Mouse (Mus musculus) kidney, adult 9 months (tissue): Measurements from ENCODE around the gene Ctnnd2.

ENCODE experiments used
- DNase-seq: peaks from one replicate; pipeline ENCODE4 v3.0.0; 2022

The Ctnnd2 gene

DNA sequence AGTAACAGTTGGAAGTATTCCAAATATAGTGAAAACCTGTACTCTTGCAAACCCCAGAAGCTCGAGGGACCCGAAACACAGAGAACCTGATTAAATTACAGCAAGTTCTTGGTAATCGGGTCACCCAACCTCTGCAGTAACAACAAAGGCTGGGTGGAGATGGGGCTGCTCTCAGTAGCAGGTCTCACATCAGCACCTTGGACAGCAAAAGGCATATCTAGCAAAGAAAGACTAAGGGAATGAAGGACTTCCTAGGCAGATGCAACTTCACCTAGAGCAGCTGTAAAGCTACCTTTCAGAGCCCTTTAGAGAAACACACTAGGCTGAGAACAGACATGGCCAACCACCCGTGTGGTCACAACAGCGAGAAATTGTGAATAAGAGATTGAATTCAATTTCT, 741.0 kb downstream of the Ctnnd2 start:
- DNase-seq, result no peak

DNA sequence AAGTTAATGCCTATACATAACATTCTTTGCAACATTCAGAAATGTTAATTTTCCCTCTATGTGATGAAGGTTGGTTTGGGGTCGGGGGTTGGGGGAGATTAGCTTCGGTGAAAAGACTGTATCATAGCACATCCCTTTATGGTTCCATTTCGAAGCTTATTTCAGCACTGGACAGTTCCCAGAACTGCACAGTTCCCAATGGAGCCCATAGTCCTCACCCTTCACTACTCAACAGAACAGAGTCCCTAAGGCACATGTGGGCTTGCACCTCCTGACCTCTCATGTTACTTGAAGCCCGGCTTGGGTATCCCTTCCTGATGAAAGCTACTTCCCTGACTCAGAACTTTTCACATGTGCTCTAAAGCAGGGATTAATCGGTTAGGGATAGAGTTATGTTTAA, 753.4 kb downstream of the Ctnnd2 start:
- no peak for DNase-seq

DNA sequence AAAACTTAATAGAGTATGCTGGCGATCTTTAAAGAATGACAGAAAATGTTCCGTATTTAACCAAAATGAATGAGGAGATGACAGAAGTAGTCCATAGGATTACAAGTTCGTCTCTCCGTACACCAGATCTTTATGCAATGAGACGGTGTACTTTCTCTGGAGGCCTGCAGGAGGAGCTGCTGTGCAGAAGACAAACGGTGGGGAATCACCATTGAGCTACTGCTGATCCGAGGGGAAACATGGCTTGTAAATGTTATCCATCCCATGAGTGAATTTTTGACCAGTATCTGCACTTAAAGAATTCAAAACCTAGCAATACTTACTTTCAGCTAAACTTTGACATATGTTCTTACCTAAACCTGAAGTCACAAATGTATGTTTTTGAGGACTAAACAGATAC, 755.2 kb downstream of the Ctnnd2 start:
- DNase-seq, result peak; percentile 15

DNA sequence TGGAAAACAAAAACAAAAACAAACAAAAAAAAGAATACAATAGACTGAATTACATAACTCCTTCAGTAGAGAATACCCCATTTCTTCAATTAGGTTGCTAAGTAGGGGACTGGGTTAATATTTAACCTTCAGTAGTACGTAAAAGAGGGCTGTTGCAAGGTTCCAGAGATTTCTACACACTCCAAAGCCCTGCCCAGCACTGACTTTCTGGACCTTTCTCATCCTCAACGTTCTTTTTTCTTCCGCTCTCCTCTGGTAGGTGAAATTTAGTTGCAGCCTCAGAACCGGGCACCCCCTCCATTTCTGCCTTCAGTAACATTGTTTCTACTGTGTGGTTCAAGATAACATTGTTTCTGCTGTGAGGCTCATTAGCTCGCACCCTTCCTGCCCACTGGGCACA, 759.5 kb downstream of the Ctnnd2 start:
- no peak for DNase-seq

DNA sequence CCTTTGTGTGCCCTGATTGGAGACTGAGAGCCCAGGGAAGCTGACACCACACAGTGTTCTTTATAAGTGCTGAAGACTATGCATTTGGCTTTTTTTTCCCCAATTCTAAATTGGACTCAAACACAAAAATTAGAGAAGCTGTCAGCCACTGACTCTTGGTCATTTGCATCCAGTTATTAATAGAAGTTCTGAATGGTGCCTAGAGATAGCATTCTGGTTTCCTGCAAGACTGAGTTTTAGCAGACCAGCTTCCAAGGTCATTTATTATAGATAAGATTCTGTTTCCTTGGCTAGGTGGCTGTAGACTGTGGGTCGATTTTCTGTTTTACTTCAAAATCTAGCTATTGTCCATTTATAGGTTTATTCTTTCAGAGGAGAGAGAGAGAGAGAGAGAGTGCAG, 773.5 kb downstream of the Ctnnd2 start:
- no peak for DNase-seq

DNA sequence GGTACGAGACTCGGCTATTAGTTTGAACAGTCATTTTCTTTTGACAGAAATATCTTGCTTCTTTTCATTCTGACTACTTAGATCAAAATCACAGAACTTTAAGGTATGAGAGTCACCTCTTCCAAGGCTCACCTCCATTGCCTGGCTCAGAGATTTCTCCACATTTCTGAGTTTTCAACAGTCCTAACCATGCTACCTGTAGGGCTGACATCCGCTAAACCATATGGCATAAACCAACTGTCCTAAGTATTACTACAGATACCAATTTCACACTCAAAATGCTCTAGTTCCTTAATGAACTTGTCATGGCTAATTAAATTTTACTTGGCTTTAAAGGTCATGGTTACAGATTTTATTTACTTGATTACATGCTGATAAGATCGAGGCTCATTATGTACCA, 786.1 kb downstream of the Ctnnd2 start:
- no peak for DNase-seq

DNA sequence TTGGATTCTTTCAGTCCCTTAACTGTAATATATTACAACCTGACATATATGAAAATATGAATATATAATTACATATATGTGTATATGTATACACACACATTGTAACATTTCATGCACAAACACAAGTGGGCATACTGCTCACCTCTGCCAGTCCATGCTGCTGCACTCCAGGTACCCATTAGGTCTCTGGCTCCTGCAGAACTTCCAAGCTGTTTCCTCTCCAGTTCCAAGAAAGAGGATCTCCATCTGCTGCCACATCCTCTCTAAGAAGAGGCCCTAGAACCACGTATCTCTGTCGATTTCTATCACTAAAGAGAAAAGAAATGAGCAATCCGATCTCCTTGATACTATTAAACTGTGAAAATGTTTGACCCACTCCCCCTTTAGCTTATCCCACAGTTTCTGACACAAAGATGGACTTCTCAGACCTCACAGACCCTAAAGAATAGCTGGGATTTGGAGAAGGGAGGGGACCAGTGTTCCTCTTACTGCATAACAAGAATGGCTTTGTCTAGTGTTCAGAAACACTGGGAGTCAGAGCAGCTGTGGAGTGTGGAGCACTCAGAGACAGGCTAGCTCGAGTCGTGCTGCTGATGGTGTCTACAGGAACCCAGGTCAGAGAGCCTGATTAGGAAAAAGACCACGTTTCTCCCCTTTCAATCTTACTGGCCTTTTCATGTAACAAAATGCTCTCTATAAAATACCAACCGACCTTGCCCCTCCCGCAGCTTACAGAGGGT, 790.2 kb downstream of the Ctnnd2 start:
- DNase-seq, result no peak

DNA sequence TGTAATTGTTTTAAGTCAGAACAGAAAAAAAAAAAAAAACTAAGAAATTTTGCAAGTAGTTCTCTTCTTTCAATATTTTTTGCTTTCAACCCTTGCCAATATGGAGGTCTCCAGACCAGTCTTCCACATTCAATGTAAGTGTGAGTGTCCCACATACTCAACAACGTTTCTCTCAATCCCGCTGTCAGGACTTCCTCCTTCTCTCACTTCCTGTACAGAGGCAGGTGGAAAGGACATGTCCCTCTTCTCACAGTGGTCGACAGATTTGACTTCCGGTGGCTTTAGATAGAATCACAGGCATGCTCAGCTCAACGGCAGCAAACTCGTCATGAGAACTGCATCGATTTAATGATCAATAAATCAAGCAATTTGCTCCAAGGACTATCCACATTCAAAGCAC, 791.7 kb downstream of the Ctnnd2 start:
- no peak for DNase-seq

DNA sequence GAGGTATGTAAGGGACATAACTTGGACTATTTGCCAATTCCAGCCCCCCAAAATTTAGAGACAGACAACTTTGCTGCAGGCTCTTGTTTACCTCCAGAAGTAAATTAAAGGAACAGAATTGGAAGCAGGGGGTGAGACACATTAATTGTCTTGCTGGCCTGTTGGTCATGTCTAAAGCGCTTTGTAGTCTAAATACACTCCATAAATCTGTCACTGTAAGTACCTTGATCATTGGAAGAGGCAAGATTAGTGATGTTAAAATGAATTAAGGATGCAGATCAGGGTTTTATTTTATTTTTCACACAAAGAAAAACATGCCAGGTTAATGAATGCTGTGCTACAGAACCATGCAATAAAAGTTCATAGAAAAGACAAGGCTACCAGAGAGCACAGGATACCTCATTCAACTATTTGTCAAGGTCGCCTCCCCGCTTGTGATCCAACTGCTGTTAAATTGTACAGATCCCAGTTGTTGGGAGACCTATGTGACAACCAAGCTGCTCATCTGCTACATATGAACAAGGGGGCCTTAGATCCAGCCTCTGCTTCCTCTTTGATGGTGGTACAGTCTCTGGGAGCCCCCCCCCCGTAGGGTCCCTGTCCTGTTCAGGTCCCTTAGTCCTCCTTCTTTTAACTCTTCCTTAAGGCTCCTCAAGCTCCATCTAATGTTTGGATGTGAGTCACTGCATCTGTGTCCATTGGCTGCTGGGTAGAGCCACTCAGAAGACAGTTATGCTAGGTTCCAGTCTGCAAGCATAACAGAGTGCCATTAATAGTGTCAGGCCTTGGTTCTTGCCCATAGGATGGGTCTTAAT, 792.7 kb downstream of the Ctnnd2 start:
- DNase-seq, result no peak

DNA sequence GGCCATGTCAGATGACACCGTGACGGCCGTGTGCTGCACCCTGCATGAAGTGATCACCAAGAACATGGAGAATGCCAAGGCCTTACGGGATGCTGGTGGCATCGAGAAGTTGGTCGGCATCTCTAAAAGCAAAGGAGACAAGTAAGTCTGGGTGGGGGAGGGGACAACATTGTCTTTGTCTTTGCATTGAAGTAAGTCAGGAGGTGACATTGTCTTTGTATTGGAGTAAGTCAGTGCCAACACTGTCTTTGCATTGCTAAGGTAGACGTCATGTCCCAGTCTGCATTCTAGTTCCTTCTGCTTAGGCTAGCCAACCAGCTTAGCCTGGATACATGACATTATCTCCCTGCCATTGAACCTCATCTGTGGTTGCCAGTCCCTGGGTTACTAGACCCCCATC, 794.4 kb downstream of the Ctnnd2 start:
- no peak for DNase-seq

DNA sequence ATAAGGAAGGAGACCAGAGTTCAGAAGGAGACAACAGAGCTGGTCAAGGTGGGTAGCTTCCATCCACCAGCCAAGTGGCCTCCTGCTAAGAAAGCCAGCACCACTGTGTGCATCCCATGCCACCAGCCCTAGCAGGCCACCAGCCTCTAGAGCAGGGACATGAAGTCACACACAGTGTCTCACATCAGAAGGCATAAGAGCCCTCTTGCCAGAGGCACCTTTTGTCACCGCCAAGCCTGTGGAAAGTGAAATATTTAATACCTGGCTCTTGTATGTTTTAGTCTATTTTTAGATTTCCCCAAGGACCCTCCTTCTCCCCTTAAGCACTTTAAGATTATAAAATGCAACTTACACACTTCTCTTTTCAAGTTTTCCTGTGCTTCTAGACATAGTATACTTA, 802.0 kb downstream of the Ctnnd2 start:
- no peak for DNase-seq

DNA sequence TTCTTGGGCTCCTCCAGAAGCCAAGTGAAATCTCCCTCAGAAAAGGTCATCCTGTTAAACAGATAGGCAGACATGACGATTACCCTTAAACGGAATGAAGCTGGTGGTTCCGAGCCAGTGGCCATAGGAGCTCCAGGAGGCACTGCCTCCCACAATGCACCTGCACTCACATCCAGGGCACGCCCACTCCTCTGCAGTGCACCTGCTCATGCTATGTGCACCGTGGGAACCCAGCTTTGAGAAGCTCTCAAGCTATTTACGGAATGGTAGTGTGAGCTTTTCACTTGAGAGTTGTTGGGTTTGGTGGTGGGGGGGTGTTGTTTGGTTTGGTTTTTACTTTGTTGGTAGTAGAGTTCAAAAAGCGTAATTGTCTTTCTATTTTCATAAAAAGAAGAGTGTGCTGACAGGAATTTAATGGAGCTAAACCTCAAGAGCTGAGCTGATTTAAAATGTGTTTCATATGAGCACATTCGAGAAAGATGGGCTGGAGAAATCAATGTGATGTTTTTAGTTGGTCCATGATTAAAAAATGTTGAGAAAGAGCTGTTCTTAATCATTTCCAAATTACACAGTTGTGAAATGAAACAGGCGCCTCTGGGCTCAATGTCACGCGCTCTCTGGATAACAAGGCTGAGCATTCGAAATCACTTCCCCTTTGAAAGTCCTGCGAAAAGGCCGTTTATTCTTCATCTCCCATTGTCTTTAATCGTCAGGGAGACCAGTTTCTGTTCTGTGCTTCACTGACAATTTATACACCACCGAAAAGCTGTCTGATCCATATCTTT, 802.8 kb downstream of the Ctnnd2 start:
- DNase-seq, result no peak

DNA sequence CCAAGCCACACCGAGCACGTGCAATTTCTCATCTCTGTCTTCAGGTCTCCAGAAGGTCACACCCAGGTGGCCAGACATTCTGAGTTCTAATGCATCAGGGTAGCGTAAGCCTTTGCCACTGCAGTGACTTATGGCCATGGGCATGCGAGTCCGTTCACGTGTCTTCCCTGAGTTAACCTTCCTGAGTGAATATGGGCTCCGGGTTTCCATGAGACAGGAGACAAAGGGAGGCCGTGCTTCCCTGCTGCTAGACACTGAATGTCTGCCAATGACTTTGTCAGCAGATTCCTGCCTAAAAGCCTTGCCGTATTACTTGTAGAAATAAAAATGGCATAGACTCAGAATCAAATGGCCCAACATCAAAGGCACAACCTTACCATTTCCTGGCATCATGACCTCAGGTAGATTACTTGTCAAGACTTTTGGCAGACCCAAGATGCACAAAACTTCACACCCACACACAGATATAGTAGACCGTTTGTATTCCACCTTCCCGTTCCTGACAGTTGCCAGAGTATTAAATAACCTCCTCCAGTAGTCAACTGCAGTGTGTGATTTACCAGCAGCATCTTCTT, 804.9 kb downstream of the Ctnnd2 start:
- DNase-seq, result no peak

DNA sequence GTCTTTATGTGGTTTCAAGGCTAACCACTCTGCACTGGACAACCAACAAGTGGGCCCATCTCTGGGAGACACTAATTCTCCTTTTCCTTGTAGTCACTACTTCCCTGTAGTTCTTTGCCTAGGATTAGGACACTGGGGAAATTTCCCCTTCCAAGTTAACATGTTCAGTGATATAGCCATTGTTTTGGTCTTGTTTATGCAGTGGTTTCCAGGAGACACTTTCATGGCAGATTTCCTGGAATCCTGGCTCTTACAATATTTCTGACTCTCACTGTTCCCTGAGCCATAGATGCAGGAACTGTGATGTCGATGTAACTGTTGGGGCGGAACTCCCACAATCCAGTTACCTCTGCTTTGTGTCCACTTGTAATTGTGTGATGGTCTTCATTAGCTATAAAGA, 814.5 kb downstream of the Ctnnd2 start:
- no peak for DNase-seq

DNA sequence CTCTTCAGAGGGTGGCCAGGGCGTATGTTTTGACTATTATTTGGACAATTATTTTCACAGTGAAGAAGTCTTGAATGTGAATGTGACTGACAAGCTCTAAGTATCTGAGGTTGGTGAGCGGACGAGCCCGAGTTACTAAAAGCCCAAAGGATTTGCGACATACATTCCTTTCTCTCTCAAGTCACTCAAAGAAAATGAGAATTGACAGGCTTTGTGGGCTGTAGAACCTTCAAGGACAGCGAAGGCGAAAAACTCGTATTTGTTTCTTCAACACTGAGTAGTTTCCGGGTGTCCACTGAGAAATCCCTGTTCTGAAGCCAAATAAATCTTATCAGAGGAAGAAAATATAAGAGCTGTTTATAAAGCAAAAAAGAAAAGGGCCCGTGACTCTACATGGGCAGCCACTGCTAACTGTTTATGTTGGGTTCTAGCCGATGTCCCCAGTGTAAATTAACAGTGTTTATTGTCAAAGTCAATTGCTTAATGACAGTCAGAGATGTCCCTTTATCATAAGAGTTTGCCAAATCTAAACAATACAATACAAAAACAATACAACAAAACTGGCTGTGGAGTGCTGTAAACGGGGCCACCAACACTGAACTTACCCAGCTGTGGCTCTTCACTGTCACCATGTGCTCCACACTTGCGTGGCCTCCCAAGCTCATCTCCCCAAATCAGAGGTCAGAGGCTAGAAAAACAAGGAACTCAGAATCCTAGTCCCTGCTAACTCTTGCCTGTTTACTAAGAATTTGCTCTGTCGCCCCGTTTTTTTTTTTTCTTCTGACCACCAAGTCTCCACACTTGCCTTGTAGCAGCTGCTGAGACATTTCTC, 818.2 kb downstream of the Ctnnd2 start:
- no peak for DNase-seq

DNA sequence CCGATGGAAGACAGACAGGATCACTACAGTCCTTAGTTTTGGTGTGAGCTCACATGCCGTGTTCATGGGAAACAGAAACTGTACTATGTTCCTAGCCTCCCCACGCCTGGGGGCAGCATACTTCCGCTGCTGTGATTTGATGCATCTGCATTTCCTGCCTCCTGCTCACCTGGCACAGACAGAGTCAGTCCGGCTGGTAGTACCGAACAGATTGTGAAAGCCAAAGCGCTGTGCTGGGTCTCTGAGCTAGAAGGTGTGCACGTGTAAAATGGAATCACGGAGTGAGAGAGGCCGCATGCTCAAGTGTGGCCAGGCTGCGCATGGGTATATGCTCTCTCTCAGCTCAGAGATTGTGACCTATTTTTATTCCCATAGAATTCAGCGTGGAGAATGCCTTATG, 820.0 kb downstream of the Ctnnd2 start:
- no peak for DNase-seq

DNA sequence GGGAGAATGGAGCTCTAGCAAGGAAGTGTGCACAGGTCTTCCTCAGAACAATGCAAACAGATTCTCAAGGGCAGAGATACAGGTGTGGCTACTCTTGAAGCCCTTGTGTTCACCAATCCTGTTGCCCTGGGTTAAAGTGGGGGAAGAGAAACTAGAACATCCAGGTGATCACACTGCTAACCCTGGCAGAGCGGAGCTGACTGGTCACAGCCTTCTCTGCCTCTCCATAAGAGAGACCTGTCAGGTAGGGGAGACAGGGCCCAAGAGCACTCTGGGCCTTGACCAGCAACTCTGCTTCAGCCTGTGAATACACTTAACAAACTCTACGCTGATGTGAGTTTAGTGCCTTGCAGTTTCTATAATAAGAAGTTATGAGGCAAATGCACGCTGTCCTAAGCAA, 820.5 kb downstream of the Ctnnd2 start:
- DNase-seq, result no peak

DNA sequence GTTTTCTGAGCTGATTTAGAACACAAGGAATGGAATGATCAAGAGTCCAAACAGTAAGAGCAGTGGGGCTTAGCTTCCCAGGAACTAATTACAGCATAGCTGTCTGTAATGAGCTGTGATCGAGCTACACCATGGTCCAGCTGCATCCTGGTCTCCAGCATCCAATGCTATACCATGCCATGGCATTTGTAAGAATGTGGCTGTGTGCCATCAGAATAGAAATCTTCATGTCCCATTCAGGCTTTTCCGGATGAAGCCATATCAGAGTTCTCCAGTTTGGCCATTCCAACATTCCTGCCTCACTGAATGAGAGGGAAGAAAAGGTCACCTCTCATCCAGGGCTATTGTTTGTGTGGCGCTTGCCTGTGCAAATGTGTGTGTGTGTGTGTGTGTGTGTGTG, 823.0 kb downstream of the Ctnnd2 start:
- no peak for DNase-seq

DNA sequence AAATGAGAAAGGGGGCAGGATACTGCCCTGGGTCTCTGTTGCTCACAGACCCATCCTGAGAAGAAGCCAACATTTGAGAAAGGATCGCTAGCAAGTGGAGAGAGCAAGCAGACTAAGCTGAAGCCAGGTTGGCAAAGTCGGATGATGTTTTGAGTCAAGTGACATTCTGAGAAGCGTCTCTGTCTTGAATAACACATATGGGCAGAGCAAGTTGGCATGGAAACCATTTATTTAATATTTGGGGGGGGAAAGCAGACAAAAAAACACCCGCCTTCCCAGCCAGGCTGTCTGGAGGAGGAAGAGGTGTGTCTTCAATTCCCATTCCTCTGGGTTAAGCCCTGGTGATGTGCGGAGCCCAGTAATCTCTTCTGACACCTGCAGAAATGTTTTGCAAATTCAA, 832.1 kb downstream of the Ctnnd2 start:
- no peak for DNase-seq

DNA sequence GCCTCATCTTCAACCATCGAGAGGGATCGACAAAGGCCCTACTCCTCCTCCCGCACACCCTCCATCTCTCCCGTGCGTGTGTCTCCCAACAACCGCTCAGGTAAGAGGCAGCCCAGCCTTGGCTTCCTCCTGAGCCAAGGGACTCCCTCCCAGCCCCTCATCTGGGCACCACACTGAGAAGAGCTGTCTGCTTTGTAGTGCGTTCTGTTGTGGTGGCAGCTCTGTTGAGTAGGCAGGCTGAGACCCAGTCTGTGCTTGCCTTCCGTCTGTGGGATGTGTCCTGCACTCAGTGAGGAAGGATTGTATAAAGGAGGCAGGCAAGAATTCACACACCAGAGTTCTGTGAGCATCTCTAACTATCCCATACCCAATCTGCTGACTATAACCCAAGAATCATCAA, 832.6 kb downstream of the Ctnnd2 start:
- no peak for DNase-seq

DNA sequence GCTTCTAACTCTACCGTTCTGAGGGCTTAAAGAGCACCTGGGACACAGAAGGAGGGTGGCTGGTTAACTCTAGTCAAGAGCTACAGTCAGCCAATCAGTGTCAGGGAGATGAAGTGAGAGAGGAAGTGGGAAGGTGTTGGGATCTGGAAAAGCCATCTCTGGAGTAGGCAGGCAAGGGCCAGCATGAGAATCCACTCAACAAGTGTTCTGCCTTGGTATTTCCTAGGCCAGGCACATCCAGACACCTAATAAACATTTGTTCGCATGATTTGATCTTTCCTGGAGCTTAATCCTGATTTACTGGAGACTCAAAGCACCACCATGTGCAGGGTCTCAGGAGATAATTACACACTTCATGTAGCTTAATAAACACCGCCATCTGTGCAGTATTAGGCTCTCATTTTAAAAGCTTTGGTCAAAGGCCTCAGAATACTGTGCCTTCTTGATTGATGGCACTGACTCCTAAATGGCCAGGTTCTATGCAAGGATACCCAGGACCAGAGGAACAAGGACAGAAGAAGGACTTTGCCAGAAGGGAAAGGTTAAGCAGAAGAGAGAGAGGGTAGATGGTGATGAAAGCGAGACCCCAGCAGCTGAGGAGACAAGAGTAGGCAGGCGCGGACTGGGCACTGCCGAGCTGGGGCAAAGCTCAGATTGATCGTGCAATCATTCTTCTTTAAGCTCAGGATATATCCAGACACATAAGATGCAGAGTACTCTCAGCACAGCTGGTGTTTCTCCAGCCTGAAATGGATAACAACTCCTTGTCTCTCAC, 833.8 kb downstream of the Ctnnd2 start:
- DNase-seq, result no peak

DNA sequence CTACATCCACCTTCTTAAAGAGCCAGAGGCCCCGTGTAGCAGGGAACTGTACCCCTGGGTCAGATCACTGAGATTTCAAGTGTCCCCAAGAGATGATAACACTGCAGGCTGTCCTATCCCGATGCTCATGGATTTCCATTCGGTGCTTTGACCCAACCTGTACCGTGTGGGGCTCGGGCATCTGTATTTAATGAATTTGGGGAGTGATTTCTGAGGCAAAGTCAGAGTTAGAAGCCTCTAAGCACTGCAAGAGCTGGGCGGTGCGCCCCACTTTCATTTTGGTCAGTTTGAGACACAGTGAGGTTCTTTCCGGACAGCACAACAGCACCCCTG, 834.4 kb downstream of the Ctnnd2 start:
- no peak for DNase-seq
